Mouse (Mus musculus) G1E (cell line): ENCODE results near the gene Phf20. TPM values are rescaled to one million over a fixed set of nuclear protein-coding genes. Genes with fewer than 3 reads are reported as not detected.

Experiments
- ATAC-seq: 2 replicates; pipeline ENCODE4 v1.8.0; 2016; ENCODE audit warnings: mild to moderate bottlenecking; ENCODE audit not compliant: insufficient number of reproducible peaks, poor library complexity, low FRiP score, severe bottlenecking; ENCODE audit errors: extremely low read depth
- DNase-seq: peaks from one replicate; pipeline ENCODE4 v3.0.0; 2012; ENCODE audit warnings: low spot score
- H3K27me3 ChIP-seq: 2 replicates; pipeline ENCODE4 v1.6.1; 2012; ENCODE audit warnings: mild to moderate bottlenecking, low read length, inconsistent platforms; ENCODE audit not compliant: insufficient read depth
- H3K36me3 ChIP-seq: replicated peaks from 2 replicates; pipeline ENCODE3; 2012; ENCODE audit warnings: mild to moderate bottlenecking, inconsistent platforms
- H3K4me1 ChIP-seq: 2 replicates; pipeline ENCODE4 v1.6.1; 2012; ENCODE audit warnings: low read depth, low read length, inconsistent platforms, mixed read lengths; ENCODE audit not compliant: insufficient read depth
- H3K4me3 ChIP-seq: 2 replicates; pipeline ENCODE4 v1.5.1; 2012; ENCODE audit warnings: low read depth, mild to moderate bottlenecking, inconsistent platforms, low read length, moderate library complexity, mixed read lengths
- H3K9me3 ChIP-seq: replicated peaks from 2 replicates; pipeline ENCODE4 v1.6.1; 2012; ENCODE audit warnings: inconsistent platforms
- CTCF ChIP-seq: IDR thresholded peaks from 2 replicates; pipeline ENCODE4 v1.5.1; 2012; ENCODE audit warnings: low read depth, low read length, inconsistent platforms, mixed read lengths
- GATA1 ChIP-seq: IDR thresholded peaks from 2 replicates; pipeline ENCODE4 v1.6.1; 2012; ENCODE audit warnings: borderline replicate concordance, low read length, inconsistent platforms, mixed read lengths
- GATA2 ChIP-seq: IDR thresholded peaks from 2 replicates; pipeline ENCODE4 v1.6.1; 2012; ENCODE audit warnings: low read depth, low read length, inconsistent platforms, borderline replicate concordance
- POLR2AphosphoS5 ChIP-seq: IDR thresholded peaks from 2 replicates; pipeline ENCODE4 v1.6.1; 2012; ENCODE audit warnings: low read depth, low read length, inconsistent platforms; ENCODE audit not compliant: insufficient replicate concordance
- TAL1 ChIP-seq: conservative IDR thresholded peaks from 2 replicates; pipeline ENCODE4 v1.6.1; 2012; ENCODE audit warnings: low read depth, low read length, inconsistent platforms, mixed read lengths
- polyA plus RNA-seq: library from polyadenylated mRNA; stranded (reverse); fragments of >175 nt; gene quantifications from 2 replicates; pipeline ENCODE4 v1.2.3, GENCODE M21; 2012
- total RNA-seq, 2 experiments: library from RNA; stranded (forward) in 1 of 2; stranded (reverse) in 1 of 2; fragments of 200-1000 nt in 1 of 2; fragments of >200 nt in 1 of 2; fragmentation: Nextera tagmentation in 1 of 2; gene quantifications; 2 replicates each; pipeline ENCODE4 v1.2.3; 2014 to 2017

The Phf20 gene
- total and polyA plus RNA-seq, 3 experiments, result 37.8 to 63.9 (median 45.8) TPM

DNA sequence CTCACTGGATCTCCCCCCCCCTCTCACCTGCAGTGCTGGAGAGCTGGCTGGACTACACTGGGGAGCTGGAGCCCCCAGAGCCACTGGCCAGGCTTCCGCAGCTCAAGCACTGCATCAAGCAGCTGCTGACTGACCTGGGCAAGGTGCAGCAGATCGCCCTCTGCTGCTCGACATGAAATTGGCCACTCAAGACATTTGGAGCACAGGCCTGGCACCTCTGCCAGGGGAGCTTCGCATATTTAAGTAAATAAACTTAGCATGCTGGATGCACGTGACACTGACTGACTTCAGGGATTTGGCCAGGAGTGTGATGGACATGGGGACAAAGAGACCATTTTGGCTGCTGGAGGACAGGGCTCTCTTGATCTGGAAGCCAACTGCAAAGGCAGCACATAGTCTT lies 111.0 kb downstream of the Phf20 start:
- no peak for DNase-seq
- ATAC-seq, result no peak
- TF ChIP-seq CTCF, result no peak
- no peak for TF ChIP-seq TAL1
- no peak for TF ChIP-seq POLR2AphosphoS5
- H3K4me1 ChIP-seq, result peaks cover 43% of the 10 kb centered on the region
- peaks cover 66% of the 10 kb centered on the region for H3K36me3 ChIP-seq
- H3K9me3 ChIP-seq, result no peaks in the 10 kb centered on the region
- H3K4me3 ChIP-seq, result no peak overlapping the region
- no peaks in the 10 kb centered on the region for H3K27me3 ChIP-seq

DNA sequence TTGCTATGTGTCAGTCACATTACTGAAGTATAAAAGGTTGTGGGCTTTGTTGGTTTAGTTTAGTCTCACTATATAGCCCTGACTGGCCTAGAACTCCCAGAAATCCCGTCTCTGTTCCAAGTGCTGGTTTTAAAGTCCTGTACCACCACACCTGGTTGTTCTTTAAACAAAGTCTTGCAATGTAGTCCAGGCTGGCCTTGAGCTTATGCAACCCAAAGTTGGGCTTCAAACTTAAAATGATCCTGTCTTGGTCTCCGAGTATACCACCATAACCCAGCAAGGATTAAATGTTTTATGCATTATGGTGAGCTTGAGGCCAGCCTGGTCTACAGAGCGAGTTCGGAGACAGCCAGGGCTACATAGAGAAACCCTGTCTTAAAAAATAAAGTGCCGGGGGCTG lies 113.7 kb downstream of the Phf20 start:
- DNase-seq (no peak), ATAC-seq (no peak)
- no peaks in the 10 kb centered on the region for H3K27me3 ChIP-seq
- TF ChIP-seq GATA1, result no peak
- no peak for TF ChIP-seq GATA2
- no peak for TF ChIP-seq TAL1
- TF ChIP-seq POLR2AphosphoS5, result no peak
- TF ChIP-seq CTCF, result no peak
- peaks cover 53% of the 10 kb centered on the region for H3K36me3 ChIP-seq
- 0 out of 2 replicates have a peak, but pooled peaks cover 5% of the 10 kb centered on the region for H3K9me3 ChIP-seq
- peaks cover 29% of the 10 kb centered on the region for H3K4me1 ChIP-seq
- no peak overlapping the region for H3K4me3 ChIP-seq

DNA sequence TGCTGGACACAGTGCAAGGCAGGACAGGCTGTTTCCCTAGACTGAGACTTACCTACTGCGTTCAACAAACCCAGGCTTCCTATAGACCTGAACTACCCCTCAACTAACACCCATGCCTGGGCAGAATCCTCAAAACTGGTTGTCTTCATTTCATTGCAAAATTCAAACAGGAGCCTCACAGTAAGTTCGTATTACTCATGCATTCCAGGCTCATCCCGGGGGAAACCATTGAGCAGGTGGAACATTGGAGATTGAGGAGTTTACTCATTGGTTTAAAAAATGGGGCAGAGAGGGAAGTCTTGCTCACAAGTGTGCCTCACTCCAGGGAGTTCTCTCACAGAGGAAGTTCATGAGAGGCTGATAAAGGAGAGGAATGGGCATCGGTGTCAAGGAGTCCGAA lies 114.2 kb downstream of the Phf20 start:
- peaks cover 53% of the 10 kb centered on the region for H3K36me3 ChIP-seq
- TF ChIP-seq GATA2, result no peak
- no peak for TF ChIP-seq CTCF
- TF ChIP-seq GATA1, result no peak
- TF ChIP-seq POLR2AphosphoS5, result no peak
- no peak for TF ChIP-seq TAL1
- 0 out of 2 replicates have a peak, but pooled peaks cover 5% of the 10 kb centered on the region for H3K9me3 ChIP-seq
- DNase-seq (no peak), ATAC-seq (no peak)
- H3K4me1 ChIP-seq, result peaks cover 32% of the 10 kb centered on the region
- no peak overlapping the region for H3K4me3 ChIP-seq
- no peaks in the 10 kb centered on the region for H3K27me3 ChIP-seq

DNA sequence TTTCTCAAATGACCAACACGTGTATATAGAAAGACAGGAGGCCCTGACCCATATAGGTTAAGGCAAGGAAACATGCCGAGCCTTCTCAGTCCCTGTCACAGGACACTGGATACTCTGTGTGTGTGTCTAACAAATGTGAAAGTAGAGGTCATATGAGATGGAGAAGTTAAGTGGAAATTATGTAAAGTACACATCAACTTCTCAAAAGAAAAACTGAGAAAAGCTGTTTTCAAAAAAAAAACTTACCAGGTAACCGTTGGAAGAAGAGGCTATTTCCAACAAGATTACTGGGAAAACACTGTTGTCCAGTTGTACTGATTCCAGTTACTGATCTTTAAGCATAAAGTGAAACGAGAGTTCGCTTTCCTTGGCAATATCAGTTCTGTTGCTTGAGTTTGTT lies 114.7 kb downstream of the Phf20 start:
- Histone ChIP-seq H3K27me3 (no peaks in the 10 kb centered on the region), H3K36me3 (peaks cover 53% of the 10 kb centered on the region), H3K4me3 (peak overlapping the region; percentile 24; the same call in 1 of the 2 replicates), H3K4me1 (peaks cover 28% of the 10 kb centered on the region), H3K9me3 (0 out of 2 replicates have a peak, but pooled peaks cover 5% of the 10 kb centered on the region)
- DNase-seq (no peak), ATAC-seq (no peak)
- no peak for TF ChIP-seq POLR2AphosphoS5
- TF ChIP-seq GATA1, result no peak
- TF ChIP-seq CTCF, result no peak
- no peak for TF ChIP-seq TAL1
- no peak for TF ChIP-seq GATA2

DNA sequence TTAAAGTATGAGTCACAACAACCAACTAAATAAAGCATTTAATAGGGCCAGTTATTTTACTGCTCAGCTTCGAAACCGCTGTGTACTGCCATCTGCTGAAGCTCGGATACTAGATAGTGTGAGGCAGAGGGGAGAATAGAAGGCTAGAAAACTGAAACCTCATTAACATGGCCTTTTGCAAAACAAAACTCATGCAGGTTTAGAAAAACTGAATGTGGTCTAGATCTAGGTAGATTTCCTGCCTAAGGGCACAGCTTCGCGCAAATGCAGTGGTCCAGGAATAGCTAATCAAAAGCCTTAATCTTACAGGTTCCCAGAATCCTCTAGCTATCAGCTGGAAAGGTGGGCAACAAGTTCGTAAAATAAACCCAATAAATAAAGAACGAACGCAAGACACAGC lies 115.2 kb downstream of the Phf20 start:
- peaks cover 30% of the 10 kb centered on the region for H3K4me1 ChIP-seq
- DNase-seq, result no peak
- peak overlapping the region; percentile 91 for H3K4me3 ChIP-seq
- no peak for ATAC-seq
- 0 out of 2 replicates have a peak, but pooled peaks cover 5% of the 10 kb centered on the region for H3K9me3 ChIP-seq
- H3K27me3 ChIP-seq, result no peaks in the 10 kb centered on the region
- H3K36me3 ChIP-seq, result peaks cover 55% of the 10 kb centered on the region
- TF ChIP-seq TAL1 (no peak), GATA2 (no peak), POLR2AphosphoS5 (no peak)

DNA sequence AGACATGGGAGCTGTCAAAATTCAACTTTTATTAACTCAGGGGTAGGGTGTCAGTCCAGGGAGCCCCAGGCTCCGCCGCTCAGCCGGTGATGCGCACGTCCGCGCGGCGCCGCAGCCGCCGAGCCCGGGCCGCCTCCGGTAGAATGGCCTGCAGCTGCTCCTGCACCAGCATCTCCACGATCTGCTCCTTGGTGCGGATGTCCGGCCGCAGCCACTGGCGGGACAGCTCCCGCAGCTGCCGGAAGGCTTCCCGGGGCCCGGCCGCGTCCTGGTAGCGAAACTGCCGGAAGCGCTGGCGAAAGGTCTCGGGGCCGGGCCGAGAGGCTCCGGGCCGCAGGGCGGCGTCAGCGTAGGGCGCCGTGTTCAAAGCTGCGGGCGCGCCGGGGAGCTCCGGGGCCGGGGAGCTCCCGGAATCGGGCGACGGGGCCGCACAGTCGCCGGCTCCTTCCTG lies 115.6 kb downstream of the Phf20 start:
- H3K27me3 ChIP-seq, result no peaks in the 10 kb centered on the region
- H3K9me3 ChIP-seq, result 0 out of 2 replicates have a peak, but pooled peaks cover 5% of the 10 kb centered on the region
- peak overlapping the region; percentile 91 for H3K4me3 ChIP-seq
- peaks cover 55% of the 10 kb centered on the region for H3K36me3 ChIP-seq
- H3K4me1 ChIP-seq, result peaks cover 30% of the 10 kb centered on the region
- ATAC-seq, result no peak
- no peak for TF ChIP-seq GATA2
- DNase-seq, result peak; percentile 64

DNA sequence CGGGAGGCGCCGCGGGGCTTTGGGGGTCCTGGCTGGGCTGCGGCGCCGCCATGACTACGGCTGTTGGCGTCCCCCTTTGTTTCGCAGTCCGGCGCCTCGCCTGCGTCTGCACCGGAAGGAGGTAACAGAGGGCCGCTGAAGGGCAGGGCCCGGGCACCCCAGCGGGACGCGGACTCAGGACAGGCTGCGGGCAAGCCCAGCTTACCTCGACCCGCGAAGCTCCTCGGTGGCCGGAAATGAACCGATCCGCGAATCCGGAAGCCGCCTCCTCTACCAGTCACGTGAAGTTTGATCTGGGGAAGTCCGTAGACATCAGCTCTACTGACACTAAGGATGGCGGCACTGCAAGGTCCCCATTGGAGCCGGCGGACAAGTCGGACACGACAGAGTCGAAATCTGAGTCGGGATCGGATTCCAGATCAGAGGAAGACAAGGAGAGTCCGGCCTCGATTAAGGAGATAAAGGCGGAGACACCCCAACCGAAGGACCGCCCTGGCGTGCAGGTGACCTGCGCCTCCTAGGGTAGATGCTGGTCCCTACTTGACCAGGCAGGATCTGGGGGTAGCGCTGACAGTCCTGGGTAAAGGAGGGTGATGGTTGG lies 116.1 kb downstream of the Phf20 start, which contains the start of the genes Cnbd2 and Scand1:
Gene Cnbd2 (plus strand): TSS at position 3 of the 601 bp plus-strand sequence.
Gene Scand1 (minus strand): TSS at position 408 of the 601 bp plus-strand sequence.
- Histone ChIP-seq H3K36me3 (peaks cover 51% of the 10 kb centered on the region), H3K9me3 (0 out of 2 replicates have a peak, but pooled peaks cover 5% of the 10 kb centered on the region), H3K4me3 (peak within 1 kb of the TSS; percentile 91), H3K4me1 (peaks cover 30% of the 10 kb centered on the region), H3K27me3 (no peaks in the 10 kb centered on the region)
- TF ChIP-seq POLR2AphosphoS5 (0 out of 2 replicates have a peak, but pooled peaks have one; percentile 46), GATA2 (no peak), CTCF (no peak)
- ATAC-seq (peak; percentile 88), DNase-seq (peak; percentile 92)
